Mouse (Mus musculus): Measurements from ENCODE around the gene Gm10096. TPM values are rescaled to one million over a fixed set of nuclear protein-coding genes. Genes with fewer than 3 reads are reported as not detected.

The Gm10096 gene
- polyA plus RNA-seq (2015; fragmentation: Nextera tagmentation; extraction: Ambion mirVana), result not detected in 2 replicates

DNA sequence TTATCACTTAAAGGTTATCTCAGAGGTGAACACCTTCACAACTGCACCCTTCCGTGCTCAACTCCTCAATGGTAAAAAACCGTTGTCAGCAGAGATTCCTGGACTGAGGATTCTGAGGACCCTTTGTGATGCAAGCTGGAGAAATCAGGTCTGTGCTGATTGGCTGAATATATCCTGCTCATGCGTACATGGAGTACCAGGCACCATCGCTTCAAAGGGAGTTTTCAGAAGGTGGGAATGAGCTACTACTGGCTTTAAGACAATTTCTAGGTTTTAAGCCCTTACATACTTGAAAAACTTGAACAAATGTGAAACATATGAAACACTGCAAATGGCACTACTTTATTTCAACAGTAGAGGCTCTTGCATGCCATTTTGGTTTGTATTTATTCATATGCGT lies at the start of gene Gm10096:
TSS of gene Gm10096 (minus strand) at position 101 of the 400 bp plus-strand sequence.

